Mouse (Mus musculus) limb, embryonic 12.5 days (tissue): Measurements from ENCODE around the gene Eno1. TPM values are rescaled to one million over a fixed set of nuclear protein-coding genes. Genes with fewer than 3 reads are reported as not detected.
"Not testable (repeated sequence)": the region's sequence is repeated elsewhere in the genome, so short reads cannot be mapped to it uniquely, and the experiment has no call there.

Experiments used
- ATAC-seq: fragments of 200-750 bp; cut with Nextera tagmentation; 2 replicates; pipeline ENCODE4 v1.8.0; 2017; ENCODE audit warnings: low read depth, moderate TSS enrichment; ENCODE audit not compliant: insufficient number of reproducible peaks, insufficient read depth, low FRiP score, low TSS enrichment
- H3K27ac ChIP-seq: fragments of 300-500 bp; sonication (generic); 2 replicates; pipeline ENCODE4 v1.5.1; 2016; ENCODE audit warnings: mild to moderate bottlenecking, moderate library complexity
- H3K27me3 ChIP-seq: fragments of 300-500 bp; sonication (generic); 2 replicates; pipeline ENCODE4 v1.6.1; 2016; ENCODE audit warnings: mild to moderate bottlenecking, moderate library complexity
- H3K36me3 ChIP-seq: fragments of 300-500 bp; sonication (generic); 2 replicates; pipeline ENCODE4 v1.6.1; 2016; ENCODE audit warnings: mild to moderate bottlenecking, moderate library complexity
- H3K4me1 ChIP-seq: fragments of 300-500 bp; sonication (generic); replicated peaks from 2 replicates; pipeline ENCODE4 v1.6.1; 2016
- H3K4me2 ChIP-seq: fragments of 300-500 bp; sonication (generic); 2 replicates; pipeline ENCODE4 v1.6.1; 2016; ENCODE audit warnings: mild to moderate bottlenecking, moderate library complexity
- H3K4me3 ChIP-seq: fragments of 300-500 bp; sonication (generic); replicated peaks from 2 replicates; pipeline ENCODE4 v1.5.1; 2016; ENCODE audit warnings: mild to moderate bottlenecking
- H3K9ac ChIP-seq: fragments of 300-500 bp; sonication (generic); replicated peaks from 2 replicates; pipeline ENCODE4 v1.6.1; 2016; ENCODE audit warnings: mild to moderate bottlenecking, moderate library complexity
- H3K9me3 ChIP-seq: fragments of 300-500 bp; sonication (generic); 2 replicates; pipeline ENCODE4 v1.6.1; 2016; ENCODE audit warnings: mild to moderate bottlenecking, moderate library complexity
- WGBS: fragments of 180-500 bp; shearing (Covaris S2); methylation state at CpG from one replicate; pipeline ENCODE4 v1.1.7; 2016; 5-methylcytosine and 5-hydroxymethylcytosine counted together
- polyA plus RNA-seq: library from polyadenylated mRNA; unstranded; fragments of >200 nt; fragmentation: Nextera tagmentation; extraction: Ambion mirVana; gene quantifications from 2 replicates; pipeline ENCODE4 v1.2.1, GENCODE M21; 2016

Gene Eno1
- polyA plus RNA-seq, 1 experiment from 2014 or later = 1,872 TPM

- H3K27ac ChIP-seq = peak overlapping the region; percentile 95
- ATAC-seq = no peak
- no peaks in the 10 kb centered on the region for H3K27me3 ChIP-seq
- H3K4me3 ChIP-seq = peak overlapping the region; percentile 90
- H3K9ac ChIP-seq = peak overlapping the region; percentile 96
- no peaks in the 10 kb centered on the region for H3K36me3 ChIP-seq
- H3K4me2 ChIP-seq = peak overlapping the region; percentile 66
- WGBS = 1% methylated on average over 49 of the region's 50 CpGs
- peaks cover 35% of the 10 kb centered on the region for H3K4me1 ChIP-seq
- no peaks in the 10 kb centered on the region for H3K9me3 ChIP-seq
Observed at GRCm38 (mm10) chr4:150281891-150282630, 45.5 kb downstream of the Eno1 start.

- 11% methylated on average over 5 of the region's 5 CpGs for WGBS
- H3K27me3 ChIP-seq = no peaks in the 10 kb centered on the region
- H3K4me1 ChIP-seq = peaks cover 35% of the 10 kb centered on the region
- peak overlapping the region; percentile 96 for H3K9ac ChIP-seq
- peak overlapping the region; percentile 90 for H3K4me3 ChIP-seq
- H3K4me2 ChIP-seq = peak overlapping the region; percentile 66
- H3K27ac ChIP-seq = no peak overlapping the region; the same call in 1 of the 2 replicates
- no peaks in the 10 kb centered on the region for H3K36me3 ChIP-seq
- no peak for ATAC-seq
- no peaks in the 10 kb centered on the region for H3K9me3 ChIP-seq
Observed at GRCm38 (mm10) chr4:150282631-150283334, 46.3 kb downstream of the Eno1 start.

GRCm38 (mm10) chr4:150283335-150283638 is 46.8 kb downstream of the Eno1 start:
- peak overlapping the region; percentile 90 for H3K4me3 ChIP-seq
- H3K9ac ChIP-seq = peak overlapping the region; percentile 50
- 11% methylated on average over 2 of the region's 2 CpGs for WGBS
- H3K36me3 ChIP-seq = no peaks in the 10 kb centered on the region
- H3K9me3 ChIP-seq = no peaks in the 10 kb centered on the region
- H3K4me2 ChIP-seq = peak overlapping the region; percentile 66
- no peaks in the 10 kb centered on the region for H3K27me3 ChIP-seq
- ATAC-seq = no peak
- H3K4me1 ChIP-seq = peaks cover 38% of the 10 kb centered on the region
- H3K27ac ChIP-seq = no peak overlapping the region

GRCm38 (mm10) chr4:150283993-150284392 is 47.5 kb downstream of the Eno1 start:
- WGBS = 4% methylated on average over 6 of the region's 6 CpGs
- H3K27ac ChIP-seq = no peak overlapping the region
- peak overlapping the region; percentile 66 for H3K4me2 ChIP-seq
- peak overlapping the region; percentile 90 for H3K4me3 ChIP-seq
- no peak for ATAC-seq
- H3K9ac ChIP-seq = peak overlapping the region; percentile 50; the same call in 1 of the 2 replicates
- H3K27me3 ChIP-seq = no peaks in the 10 kb centered on the region
- H3K4me1 ChIP-seq = peaks cover 44% of the 10 kb centered on the region
- no peaks in the 10 kb centered on the region for H3K9me3 ChIP-seq
- no peaks in the 10 kb centered on the region for H3K36me3 ChIP-seq

GRCm38 (mm10) chr4:150286980-150287379 is 50.5 kb downstream of the Eno1 start:
- 83% methylated on average over 8 of the region's 8 CpGs for WGBS
- no peaks in the 10 kb centered on the region for H3K27me3 ChIP-seq
- H3K9ac ChIP-seq = no peak overlapping the region
- H3K4me1 ChIP-seq = peaks cover 45% of the 10 kb centered on the region
- no peak for ATAC-seq
- H3K27ac ChIP-seq = no peak overlapping the region
- H3K4me2 ChIP-seq = no peak overlapping the region
- no peaks in the 10 kb centered on the region for H3K9me3 ChIP-seq
- peaks cover 15% of the 10 kb centered on the region for H3K36me3 ChIP-seq
- H3K4me3 ChIP-seq = no peak overlapping the region

- not testable (repeated sequence) for H3K4me3 ChIP-seq, H3K27ac ChIP-seq, H3K27me3 ChIP-seq, H3K9ac ChIP-seq, H3K4me2 ChIP-seq, ATAC-seq, H3K9me3 ChIP-seq
- peaks cover 45% of the 10 kb centered on the region for H3K4me1 ChIP-seq
- WGBS = 76% methylated on average over 1 of the region's 1 CpGs
- H3K36me3 ChIP-seq = peaks cover 15% of the 10 kb centered on the region
Observed at GRCm38 (mm10) chr4:150287463-150287862, 50.9 kb downstream of the Eno1 start.

GRCm38 (mm10) chr4:150291900-150292299 is 55.4 kb downstream of the Eno1 start:
- 93% methylated on average over 3 of the region's 3 CpGs for WGBS
- no peak overlapping the region for H3K27ac ChIP-seq
- no peaks in the 10 kb centered on the region for H3K9me3 ChIP-seq
- H3K27me3 ChIP-seq = no peaks in the 10 kb centered on the region
- no peak for ATAC-seq
- H3K4me1 ChIP-seq = peaks cover 18% of the 10 kb centered on the region
- no peak overlapping the region for H3K4me3 ChIP-seq
- peaks cover 15% of the 10 kb centered on the region for H3K36me3 ChIP-seq
- H3K4me2 ChIP-seq = no peak overlapping the region
- H3K9ac ChIP-seq = no peak overlapping the region

- Histone ChIP-seq H3K9ac (no peak overlapping the region), H3K27ac (no peak overlapping the region), H3K4me2 (no peak overlapping the region), H3K27me3 (no peaks in the 10 kb centered on the region), H3K36me3 (peaks cover 15% of the 10 kb centered on the region), H3K4me3 (no peak overlapping the region), H3K9me3 (no peaks in the 10 kb centered on the region), H3K4me1 (no peaks in the 10 kb centered on the region; the same call in 1 of the 2 replicates)
- 93% methylated on average over 7 of the region's 7 CpGs for WGBS
- ATAC-seq = no peak
Observed at GRCm38 (mm10) chr4:150294870-150295269, 58.3 kb downstream of the Eno1 start.

GRCm38 (mm10) chr4:150295966-150296365 is 59.4 kb downstream of the Eno1 start:
- Histone ChIP-seq H3K36me3 (peaks cover 9% of the 10 kb centered on the region), H3K27me3 (no peaks in the 10 kb centered on the region), H3K4me3 (no peak overlapping the region), H3K9ac (no peak overlapping the region), H3K9me3 (no peaks in the 10 kb centered on the region), H3K4me2 (no peak overlapping the region), H3K4me1 (no peaks in the 10 kb centered on the region; the same call in 1 of the 2 replicates), H3K27ac (no peak overlapping the region)
- no peak for ATAC-seq
- 96% methylated on average over 7 of the region's 7 CpGs for WGBS
